Mouse (Mus musculus) hindbrain, embryonic 16.5 days (tissue): Measurements from ENCODE around the gene Card11. TPM values are rescaled to one million over a fixed set of nuclear protein-coding genes. Genes with fewer than 3 reads are reported as not detected.

Experiments
- ATAC-seq: fragments of 200-750 bp; cut with Nextera tagmentation; 2 replicates; pipeline ENCODE4 v1.8.0; 2017; ENCODE audit warnings: moderate TSS enrichment, moderate library complexity
- H3K27ac ChIP-seq: fragments of 300-500 bp; sonication (generic); 2 replicates; pipeline ENCODE4 v1.5.1; 2014; ENCODE audit warnings: low read depth, mild to moderate bottlenecking, control low read depth, low read length, moderate library complexity
- H3K27me3 ChIP-seq: fragments of 300-500 bp; sonication (generic); replicated peaks from 2 replicates; pipeline ENCODE4 v1.6.1; 2014; ENCODE audit warnings: low read length; ENCODE audit not compliant: control insufficient read depth, insufficient read depth
- H3K36me3 ChIP-seq: fragments of 300-500 bp; sonication (generic); 2 replicates; pipeline ENCODE4 v1.6.1; 2014; ENCODE audit warnings: mild to moderate bottlenecking, low read length, moderate library complexity, mixed read lengths; ENCODE audit not compliant: control insufficient read depth, insufficient read depth
- H3K4me1 ChIP-seq: fragments of 300-500 bp; sonication (generic); 2 replicates; pipeline ENCODE4 v1.6.1; 2014; ENCODE audit warnings: low read depth, low read length; ENCODE audit not compliant: control insufficient read depth, insufficient read depth
- H3K4me2 ChIP-seq: fragments of 300-500 bp; sonication (generic); 2 replicates; pipeline ENCODE4 v1.6.1; 2014; ENCODE audit warnings: mild to moderate bottlenecking, low read length, control low read depth, moderate library complexity
- H3K4me3 ChIP-seq: fragments of 300-500 bp; sonication (generic); 2 replicates; pipeline ENCODE4 v1.5.1; 2014; ENCODE audit warnings: mild to moderate bottlenecking, low read length, control low read depth, moderate library complexity
- H3K9ac ChIP-seq: fragments of 300-500 bp; sonication (generic); 2 replicates; pipeline ENCODE4 v1.6.1; 2014; ENCODE audit warnings: low read depth, mild to moderate bottlenecking, control low read depth, low read length, moderate library complexity
- H3K9me3 ChIP-seq: fragments of 300-500 bp; sonication (generic); 2 replicates; pipeline ENCODE4 v1.6.1; 2014; ENCODE audit warnings: mild to moderate bottlenecking, low read length, moderate library complexity; ENCODE audit not compliant: control insufficient read depth
- whole genome bisulfite sequencing: fragments of 180-500 bp; shearing (Covaris S2); extraction: QIAGEN DNeasy Blood & Tissue Kit; methylation state at CpG from one replicate; pipeline ENCODE4 v1.1.7; 2014; 5-methylcytosine and 5-hydroxymethylcytosine counted together
- polyA plus RNA-seq: library from polyadenylated mRNA; unstranded; fragments of >200 nt; fragmentation: Nextera tagmentation; extraction: Ambion mirVana; gene quantifications from 2 replicates; pipeline ENCODE4 v1.2.1, GENCODE M21; 2015

The Card11 gene
- polyA plus RNA-seq, 1 experiment from 2014 or later = 0.26 TPM

DNA sequence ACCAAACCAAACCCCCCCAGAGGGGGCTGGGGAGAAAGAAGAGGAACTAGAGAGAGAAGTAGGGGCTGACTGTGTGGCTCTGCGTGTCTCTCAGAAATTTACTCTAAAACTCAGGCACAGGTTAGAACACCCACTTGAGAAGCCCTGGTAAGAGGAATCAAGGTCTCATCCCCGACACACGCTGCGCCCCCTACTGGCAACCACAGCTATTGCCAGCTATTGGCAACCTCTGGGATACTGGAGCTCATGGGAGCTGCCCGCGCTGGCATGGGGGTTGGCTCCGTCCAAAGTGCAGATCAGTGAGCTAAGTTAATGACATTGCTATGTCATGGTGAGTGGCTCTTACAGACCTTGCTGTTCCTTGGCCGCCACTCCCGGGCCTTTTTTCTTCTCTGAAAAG lies 37.4 kb downstream of the Card11 start:
- H3K4me1 ChIP-seq = no peaks in the 10 kb centered on the region
- ATAC-seq = no peak
- H3K36me3 ChIP-seq = no peaks in the 10 kb centered on the region
- no peak overlapping the region for H3K4me3 ChIP-seq
- H3K9me3 ChIP-seq = no peaks in the 10 kb centered on the region
- H3K27me3 ChIP-seq = no peaks in the 10 kb centered on the region
- no peak overlapping the region for H3K9ac ChIP-seq
- H3K4me2 ChIP-seq = no peak overlapping the region
- WGBS = 33% methylated on average over 9 of the region's 9 CpGs
- no peak overlapping the region for H3K27ac ChIP-seq

DNA sequence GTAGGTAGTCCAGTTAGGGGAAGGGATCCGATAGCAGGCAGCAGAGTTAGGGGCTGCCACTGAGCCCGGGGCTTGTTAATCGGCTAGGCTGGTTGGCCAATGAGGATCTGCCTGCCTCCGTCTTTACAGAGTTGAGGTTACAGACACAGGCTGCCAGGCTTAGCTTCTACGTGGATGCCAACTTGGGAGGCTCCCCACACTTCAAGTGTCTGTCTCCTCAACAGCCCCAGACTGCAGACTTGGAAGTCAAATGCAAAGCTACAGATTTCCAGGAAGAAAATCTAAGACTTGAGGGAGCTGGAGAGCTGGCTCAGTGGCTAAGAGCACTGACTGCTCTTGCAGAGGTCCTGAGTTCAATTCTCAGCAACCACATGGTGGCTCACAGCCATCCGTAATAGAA lies 39.6 kb downstream of the Card11 start:
- ATAC-seq = no peak
- no peak overlapping the region for H3K9ac ChIP-seq
- WGBS = 82% methylated on average over 6 of the region's 6 CpGs

DNA sequence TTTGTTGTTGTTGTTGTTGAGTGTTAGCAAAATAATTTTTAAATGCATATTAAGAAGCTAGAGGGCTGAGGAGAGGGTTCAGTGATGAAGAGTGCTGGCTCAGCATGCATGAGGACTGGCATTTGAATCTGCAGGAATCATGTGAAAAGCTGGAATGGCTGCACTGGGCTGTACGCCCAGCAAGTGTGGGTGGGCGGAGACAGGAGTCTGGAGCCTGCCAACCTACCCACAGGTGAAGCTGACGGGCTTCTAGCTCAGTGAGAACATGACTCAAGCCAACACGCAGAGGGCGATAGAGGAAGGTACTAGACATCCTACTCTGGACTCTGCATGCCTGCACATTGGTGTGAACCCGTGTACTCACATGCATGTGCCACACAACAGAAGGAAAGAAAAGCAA lies 41.2 kb downstream of the Card11 start:
- Histone ChIP-seq H3K4me3 (no peak overlapping the region), H3K36me3 (no peaks in the 10 kb centered on the region), H3K9ac (no peak overlapping the region), H3K4me2 (no peak overlapping the region), H3K27me3 (no peaks in the 10 kb centered on the region), H3K9me3 (no peaks in the 10 kb centered on the region), H3K4me1 (no peaks in the 10 kb centered on the region), H3K27ac (no peak overlapping the region)
- WGBS = 77% methylated on average over 6 of the region's 6 CpGs
- no peak for ATAC-seq

More for the DNA sequence above, 39.6 kb downstream of the Card11 start:
- no peak overlapping the region for H3K4me2 ChIP-seq
- H3K4me1 ChIP-seq = no peaks in the 10 kb centered on the region
- no peaks in the 10 kb centered on the region for H3K9me3 ChIP-seq
- H3K4me3 ChIP-seq = no peak overlapping the region
- H3K36me3 ChIP-seq = no peaks in the 10 kb centered on the region
- H3K27ac ChIP-seq = no peak overlapping the region
- H3K27me3 ChIP-seq = no peaks in the 10 kb centered on the region

GRCm38 (mm10) chr5:140957106-140957505 lies 43.3 kb downstream of the Card11 start:
- Histone ChIP-seq H3K27ac (no peak overlapping the region), H3K9ac (no peak overlapping the region), H3K4me1 (no peaks in the 10 kb centered on the region), H3K9me3 (no peaks in the 10 kb centered on the region), H3K36me3 (no peaks in the 10 kb centered on the region), H3K4me2 (no peak overlapping the region), H3K27me3 (no peaks in the 10 kb centered on the region), H3K4me3 (no peak overlapping the region)
- 84% methylated on average over 4 of the region's 4 CpGs for WGBS
- no peak for ATAC-seq

DNA sequence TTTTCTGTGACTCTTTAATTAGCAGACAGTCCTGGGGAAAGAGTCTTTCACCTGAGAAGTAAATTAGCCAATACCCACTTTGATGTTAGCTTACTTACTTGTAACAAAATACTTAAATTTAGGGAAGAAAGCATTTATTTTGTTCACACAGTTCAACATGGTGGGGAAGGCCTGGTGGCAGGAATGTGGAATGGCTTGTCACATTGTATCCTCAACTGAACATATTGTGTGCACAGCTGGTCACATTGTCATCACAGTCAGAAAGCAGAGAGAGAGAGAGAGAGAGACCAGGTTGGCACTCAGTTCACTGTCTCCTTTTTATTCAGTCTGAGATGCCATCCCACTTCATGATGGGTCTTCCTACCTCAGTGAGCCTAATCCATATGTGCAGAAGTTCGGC lies 44.7 kb downstream of the Card11 start:
- 77% methylated on average over 1 of the region's 1 CpGs for WGBS
- no peaks in the 10 kb centered on the region for H3K36me3 ChIP-seq
- ATAC-seq = no peak

GRCm38 (mm10) chr5:140951801-140952200 lies 48.6 kb downstream of the Card11 start:
- no peak overlapping the region for H3K9ac ChIP-seq
- H3K36me3 ChIP-seq = no peaks in the 10 kb centered on the region
- WGBS = 82% methylated on average over 5 of the region's 5 CpGs
- H3K4me1 ChIP-seq = no peaks in the 10 kb centered on the region
- no peak overlapping the region for H3K4me3 ChIP-seq
- no peaks in the 10 kb centered on the region for H3K27me3 ChIP-seq
- no peaks in the 10 kb centered on the region for H3K9me3 ChIP-seq
- H3K27ac ChIP-seq = no peak overlapping the region
- H3K4me2 ChIP-seq = no peak overlapping the region
- no peak for ATAC-seq

More for the DNA sequence above, 44.7 kb downstream of the Card11 start:
- H3K27ac ChIP-seq = no peak overlapping the region
- no peak overlapping the region for H3K4me3 ChIP-seq
- no peaks in the 10 kb centered on the region for H3K9me3 ChIP-seq
- no peak overlapping the region for H3K4me2 ChIP-seq
- no peaks in the 10 kb centered on the region for H3K27me3 ChIP-seq
- H3K9ac ChIP-seq = no peak overlapping the region
- H3K4me1 ChIP-seq = no peaks in the 10 kb centered on the region

- no peak overlapping the region for H3K4me2 ChIP-seq
- no peaks in the 10 kb centered on the region for H3K36me3 ChIP-seq
- 80% methylated on average over 10 of the region's 10 CpGs for WGBS
- no peak overlapping the region for H3K9ac ChIP-seq
- H3K4me3 ChIP-seq = no peak overlapping the region
- H3K9me3 ChIP-seq = no peaks in the 10 kb centered on the region
- no peaks in the 10 kb centered on the region for H3K27me3 ChIP-seq
- H3K4me1 ChIP-seq = no peaks in the 10 kb centered on the region
- no peak for ATAC-seq
- H3K27ac ChIP-seq = no peak overlapping the region
Measured at GRCm38 (mm10) chr5:140948009-140948408, 52.4 kb downstream of the Card11 start.

DNA sequence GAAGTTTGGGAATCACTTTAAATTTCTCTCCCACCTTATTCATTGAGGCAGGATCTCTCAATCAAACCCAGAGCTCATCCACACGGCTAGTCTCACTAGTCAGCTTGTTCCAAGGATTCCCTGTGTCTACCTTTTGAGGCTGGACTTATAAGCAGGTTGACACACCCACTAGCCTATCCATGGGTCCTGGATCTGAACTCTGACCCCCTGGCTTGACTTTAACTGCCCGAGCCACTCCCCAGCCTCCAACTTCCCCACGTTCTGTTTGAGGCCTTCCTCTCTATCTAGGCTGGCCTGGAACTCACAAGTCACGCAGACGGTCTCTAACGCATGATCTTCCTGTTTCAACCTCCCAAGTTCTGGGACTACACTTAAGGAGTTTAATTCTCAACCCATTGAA lies 54.3 kb downstream of the Card11 start:
- WGBS = 90% methylated on average over 6 of the region's 6 CpGs
- no peak for ATAC-seq
- H3K27ac ChIP-seq = no peak overlapping the region

DNA sequence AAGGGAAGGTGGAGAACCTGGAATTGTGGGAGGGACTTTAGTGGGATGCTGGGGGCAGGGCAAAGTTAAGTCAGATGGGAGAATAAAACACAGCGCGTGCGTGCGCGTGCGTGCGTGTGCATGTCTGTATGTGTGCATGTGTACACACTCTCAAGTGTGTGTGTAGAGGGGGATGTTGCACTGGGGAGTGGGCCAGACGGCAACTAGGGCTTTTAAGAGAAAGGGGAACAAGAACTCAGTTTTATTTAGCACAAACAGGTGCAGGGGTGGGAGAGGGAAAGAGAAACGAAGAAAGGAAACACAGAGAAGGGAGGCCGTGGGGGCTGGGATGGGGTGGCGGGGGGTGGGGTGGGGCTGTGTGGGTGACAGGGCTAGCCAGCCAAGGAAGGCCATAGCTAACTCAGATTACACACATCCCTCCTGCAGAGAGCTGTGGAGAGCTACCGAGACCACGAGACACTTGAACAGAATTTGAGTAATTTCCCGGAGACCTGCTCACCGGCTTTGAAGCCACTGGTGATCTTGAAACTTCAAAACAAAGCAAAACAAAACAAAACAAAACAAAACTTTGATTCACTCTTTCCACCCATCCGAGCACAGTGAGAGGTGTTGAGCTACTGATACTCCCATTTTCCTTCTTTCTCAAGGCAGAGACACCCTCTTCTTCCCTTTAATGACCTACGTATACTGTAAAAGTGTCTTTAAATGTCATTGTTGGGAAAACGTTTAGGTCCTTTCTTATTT lies 55.8 kb downstream of the Card11 start:
- ATAC-seq = no peak
- no peak overlapping the region for H3K4me2 ChIP-seq
- no peaks in the 10 kb centered on the region for H3K9me3 ChIP-seq
- H3K4me3 ChIP-seq = no peak overlapping the region
- H3K27me3 ChIP-seq = no peaks in the 10 kb centered on the region
- H3K9ac ChIP-seq = no peak overlapping the region
- H3K36me3 ChIP-seq = no peaks in the 10 kb centered on the region
- 78% methylated on average over 18 of the region's 18 CpGs for WGBS
- H3K27ac ChIP-seq = no peak overlapping the region
- peaks cover 9% of the 10 kb centered on the region for H3K4me1 ChIP-seq

More for the DNA sequence above, 54.3 kb downstream of the Card11 start:
- H3K4me1 ChIP-seq = no peaks in the 10 kb centered on the region
- H3K27me3 ChIP-seq = no peaks in the 10 kb centered on the region
- no peak overlapping the region for H3K4me3 ChIP-seq
- no peaks in the 10 kb centered on the region for H3K9me3 ChIP-seq
- no peaks in the 10 kb centered on the region for H3K36me3 ChIP-seq
- no peak overlapping the region for H3K4me2 ChIP-seq
- H3K9ac ChIP-seq = no peak overlapping the region
